ENCODE assay signal across 8 mouse cellular contexts in genomic region chr5:143056191-143056880, GRCm38 (mm10). TPM values are rescaled to one million over a fixed set of nuclear protein-coding genes. Genes with fewer than 3 reads are reported as not detected.
DNase-seq lines count a peak whose midpoint lies in the region; ATAC-seq lines count a peak whose summit lies in the region.

No protein-coding gene starts in this region.

- peaks cover 22% of the 10 kb centered on the region for H3K4me1 ChIP-seq in hindbrain, embryonic 16.5 days (ENCODE audit: control insufficient read depth, insufficient read depth, low read depth, low read length)
- peaks cover 4% of the 10 kb centered on the region; the same call in 1 of the 2 replicates for H3K4me1 ChIP-seq in hindbrain, embryonic 12.5 days
- H3K4me1 ChIP-seq in hindbrain, embryonic 14.5 days (replicated peaks; ENCODE audit: control insufficient read depth, insufficient read depth, low read length): peaks cover 2% of the 10 kb centered on the region; the same call in 1 of the 2 replicates
- H3K4me1 ChIP-seq in forebrain, embryonic 10.5 days: peaks cover 18% of the 10 kb centered on the region

- H3K27ac ChIP-seq in hindbrain, embryonic 16.5 days (ENCODE audit: low read depth, low read length): 0 out of 2 replicates have a peak overlapping the region, but pooled peaks have one; percentile 18
- no peak overlapping the region for H3K27ac ChIP-seq in hindbrain, embryonic 12.5 days
- H3K27ac ChIP-seq in hindbrain, embryonic 14.5 days: no peak overlapping the region
- no peak overlapping the region for H3K27ac ChIP-seq in forebrain, embryonic 10.5 days

- peak; percentile 55 for DNase-seq in adrenal gland, postnatal 14 days
- DNase-seq in heart, postnatal 10 days: peak; percentile 82 to 84
- DNase-seq in lung, postnatal 10 days: peak; percentile 78
- DNase-seq in right cerebral cortex, postnatal 4 days: no peak
- no peak for DNase-seq in hindbrain, embryonic 14.5 days (ENCODE audit: low spot score)
- no peak for DNase-seq in forebrain, embryonic 10.5 days (ENCODE audit: extremely low spot score, low spot score)

- intact Hi-C loops in heart, postnatal 10 days (cut with DNase I): no loop called here

- H3K27me3 ChIP-seq in hindbrain, embryonic 16.5 days (replicated peaks; ENCODE audit: control insufficient read depth, insufficient read depth, low read length): no peaks in the 10 kb centered on the region
- no peaks in the 10 kb centered on the region for H3K27me3 ChIP-seq in hindbrain, embryonic 12.5 days
- no peaks in the 10 kb centered on the region for H3K27me3 ChIP-seq in hindbrain, embryonic 14.5 days (ENCODE audit: control insufficient read depth, insufficient read depth, low read length)
- no peaks in the 10 kb centered on the region for H3K27me3 ChIP-seq in forebrain, embryonic 10.5 days (ENCODE audit: poor library complexity, severe bottlenecking)

- H3K9me3 ChIP-seq in hindbrain, embryonic 16.5 days (ENCODE audit: control insufficient read depth, low read length): no peaks in the 10 kb centered on the region
- no peaks in the 10 kb centered on the region for H3K9me3 ChIP-seq in hindbrain, embryonic 12.5 days (replicated peaks)
- no peaks in the 10 kb centered on the region for H3K9me3 ChIP-seq in hindbrain, embryonic 14.5 days (ENCODE audit: control insufficient read depth, low read length)
- no peaks in the 10 kb centered on the region for H3K9me3 ChIP-seq in forebrain, embryonic 10.5 days

- H3K9ac ChIP-seq in hindbrain, embryonic 16.5 days (ENCODE audit: low read depth, low read length): no peak overlapping the region
- H3K9ac ChIP-seq in hindbrain, embryonic 12.5 days: no peak overlapping the region
- H3K9ac ChIP-seq in hindbrain, embryonic 14.5 days: no peak overlapping the region

- no peak for ATAC-seq in hindbrain, embryonic 16.5 days
- ATAC-seq in hindbrain, embryonic 12.5 days (ENCODE audit: low FRiP score): no peak
- ATAC-seq in hindbrain, embryonic 14.5 days (ENCODE audit: low FRiP score): no peak

- no peak overlapping the region for H3K4me2 ChIP-seq in hindbrain, embryonic 16.5 days (ENCODE audit: low read length)
- H3K4me2 ChIP-seq in hindbrain, embryonic 12.5 days (replicated peaks): no peak overlapping the region
- no peak overlapping the region for H3K4me2 ChIP-seq in hindbrain, embryonic 14.5 days (replicated peaks)

- no peak overlapping the region for H3K4me3 ChIP-seq in hindbrain, embryonic 16.5 days (ENCODE audit: low read length)
- no peak overlapping the region for H3K4me3 ChIP-seq in hindbrain, embryonic 12.5 days
- H3K4me3 ChIP-seq in hindbrain, embryonic 14.5 days (replicated peaks; ENCODE audit: low read length): no peak overlapping the region
- H3K4me3 ChIP-seq in forebrain, embryonic 10.5 days: no peak overlapping the region

- 66% methylated on average over 4 of the region's 4 CpGs for WGBS in hindbrain, embryonic 16.5 days
- 87% methylated on average over 4 of the region's 4 CpGs for WGBS in hindbrain, embryonic 12.5 days
- 89% methylated on average over 4 of the region's 4 CpGs for WGBS in hindbrain, embryonic 14.5 days
- 89% methylated on average over 4 of the region's 4 CpGs for WGBS in forebrain, embryonic 10.5 days

- H3K36me3 ChIP-seq in hindbrain, embryonic 16.5 days (ENCODE audit: control insufficient read depth, insufficient read depth, low read length): no peaks in the 10 kb centered on the region
- peaks cover 18% of the 10 kb centered on the region; the same call in 1 of the 2 replicates for H3K36me3 ChIP-seq in hindbrain, embryonic 12.5 days
- H3K36me3 ChIP-seq in hindbrain, embryonic 14.5 days (replicated peaks; ENCODE audit: control insufficient read depth, insufficient read depth): peaks cover 11% of the 10 kb centered on the region
- peaks cover 65% of the 10 kb centered on the region for H3K36me3 ChIP-seq in forebrain, embryonic 10.5 days (replicated peaks)

RNA-seq across cellular contexts. Expression of gene Rnf216, which starts 56.5 kb away (rescaled TPM):
- polyA plus RNA-seq in hindbrain, embryonic 16.5 days (2015; fragmentation: Nextera tagmentation; extraction: Ambion mirVana): 27.2 and 31.0 TPM in 2 replicates
- polyA plus RNA-seq in hindbrain, embryonic 12.5 days (2016; fragmentation: Nextera tagmentation; extraction: Ambion mirVana): 49.4 and 51.1 TPM in 2 replicates
- 39.5 and 44.5 TPM in 2 replicates for total RNA-seq in adrenal gland, postnatal 14 days (2021)
- 10 to 100 TPM; 33.4 to 33.5 TPM for total RNA-seq in heart, postnatal 10 days (2021)
- 29.4 and 29.8 TPM in 2 replicates for polyA plus RNA-seq in hindbrain, embryonic 14.5 days (2014; fragmentation: Nextera tagmentation; extraction: Ambion mirVana)
- polyA plus RNA-seq in forebrain, embryonic 10.5 days (2016; fragmentation: Nextera tagmentation; extraction: Ambion mirVana): 44.4 and 48.0 TPM in 2 replicates

Comparison
In these comparisons a context has a peak if more than half of its experiments do, and no peak if none do; other contexts are left out.
1. DNase-seq: peak in adrenal gland, postnatal 14 days (single experiment), heart, postnatal 10 days (2 of 2) and lung, postnatal 10 days (single experiment); none in right cerebral cortex, postnatal 4 days (single experiment), hindbrain, embryonic 14.5 days (single experiment) and forebrain, embryonic 10.5 days (single experiment).